Mouse (Mus musculus) cerebellum, adult 2 months (tissue): ENCODE measurements around the gene Txnip. TPM values are rescaled to one million over a fixed set of nuclear protein-coding genes. Genes with fewer than 3 reads are reported as not detected.
A peak's percentile ranks its signal among the peaks of the same experiment; 100 is the strongest.
"Not testable (repeated sequence)": the region's sequence is repeated elsewhere in the genome, so short reads cannot be mapped to it uniquely, and the experiment has no call there.

Experiments used
- DNase-seq, 2 experiments: peaks; one replicate each; pipeline ENCODE4 v3.0.0; 2021
- H3K27ac ChIP-seq: fragments of 200-500 bp; 2 replicates; pipeline ENCODE4 v1.5.1; 2012; ENCODE audit warnings: low read length, control low read depth, inconsistent platforms; ENCODE audit not compliant: insufficient read depth
- H3K27me3 ChIP-seq: fragments of 200-500 bp; 2 replicates; pipeline ENCODE4 v1.6.1; 2012; ENCODE audit warnings: inconsistent platforms, mild to moderate bottlenecking, low read length, moderate library complexity; ENCODE audit not compliant: control insufficient read depth, insufficient read depth
- H3K4me1 ChIP-seq: fragments of 200-500 bp; 2 replicates; pipeline ENCODE4 v1.6.1; 2011; ENCODE audit warnings: low read length; ENCODE audit not compliant: control insufficient read depth, insufficient read depth
- H3K4me3 ChIP-seq: fragments of 200-500 bp; replicated peaks from 2 replicates; pipeline ENCODE3; 2011; ENCODE audit warnings: mild to moderate bottlenecking, low read depth, low read length, control low read depth; ENCODE audit not compliant: insufficient read depth
- CTCF ChIP-seq: fragments of 200-500 bp; IDR thresholded peaks from 2 replicates; pipeline ENCODE4 v1.5.1; 2011; ENCODE audit warnings: low read depth, mild to moderate bottlenecking, control low read depth, low read length, moderate library complexity, borderline replicate concordance; ENCODE audit not compliant: insufficient read depth
- POLR2A ChIP-seq: fragments of 200-500 bp; IDR thresholded peaks from 2 replicates; pipeline ENCODE4 v1.6.1; 2011; ENCODE audit warnings: low read length, control low read depth, borderline replicate concordance; ENCODE audit not compliant: insufficient read depth
- WGBS: fragments of 180-500 bp; shearing (Covaris S2); methylation state at CpG from one replicate; pipeline ENCODE4 v1.1.7; 2018; 5-methylcytosine and 5-hydroxymethylcytosine counted together
- polyA plus RNA-seq: library from polyadenylated mRNA; depleted of rRNA; stranded (reverse); fragments of >200 nt; gene quantifications from 2 replicates; pipeline ENCODE4 v1.2.3, GENCODE M21; 2012; rRNA removed

Gene Txnip
- 15.2 and 21.9 TPM in 2 replicates for polyA plus RNA-seq

DNA sequence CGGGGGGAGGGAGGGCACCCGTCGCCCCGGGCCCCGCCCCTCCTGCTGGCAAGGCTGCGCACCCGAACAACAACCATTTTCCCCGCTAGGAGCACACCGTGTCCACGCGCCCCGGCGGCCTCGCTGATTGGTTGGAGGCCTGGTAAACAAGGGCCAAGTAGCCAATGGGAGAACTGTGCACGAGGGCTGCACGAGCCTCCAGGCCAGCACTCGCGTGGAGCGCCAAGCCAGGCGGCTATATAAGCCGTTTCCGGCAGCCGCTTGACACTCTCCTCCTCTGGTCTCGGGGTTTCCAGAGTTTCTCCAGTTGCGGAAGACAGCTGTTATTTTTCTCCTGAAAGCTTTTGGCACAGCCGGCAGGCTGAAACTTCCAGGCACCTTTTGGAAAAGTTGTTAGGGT, at the start of gene Txnip:
Gene Txnip (plus strand): TSS at position 264 of the 400 bp plus-strand sequence.
- Histone ChIP-seq H3K27me3 (no peaks in the 10 kb centered on the region), H3K4me3 (peak within 1 kb of the TSS; percentile 62), H3K27ac (0 out of 2 replicates have a peak within 1 kb of the TSS, but pooled peaks have one; percentile 4), H3K4me1 (no peaks in the 10 kb centered on the region; the same call in 1 of the 2 replicates)
- peak; percentile 92 to 96 for DNase-seq
- 1% methylated on average over 26 of the region's 26 CpGs for WGBS
- peak; percentile 13; the same call in 1 of the 2 replicates for TF ChIP-seq CTCF
- peak; percentile 55; the same call in 1 of the 2 replicates for TF ChIP-seq POLR2A

DNA sequence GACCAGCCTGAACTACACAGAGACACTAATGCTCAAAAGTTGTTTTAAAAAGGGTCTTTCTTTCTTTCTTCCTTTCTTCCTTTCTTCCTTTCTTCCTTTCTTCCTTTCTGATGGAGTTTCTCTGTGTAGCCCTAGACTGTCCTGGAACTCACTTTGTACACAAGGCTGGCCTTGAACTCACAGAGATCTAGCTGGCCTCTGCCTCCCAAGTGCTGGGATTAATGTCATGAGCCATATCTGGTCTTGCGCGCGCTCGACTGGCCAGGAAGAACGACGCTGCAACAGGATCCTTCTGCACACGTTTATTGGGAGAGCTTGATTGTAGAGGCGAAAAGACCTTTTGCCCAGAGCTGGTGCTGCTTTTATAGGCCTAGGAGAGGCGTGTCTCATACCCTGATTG, 49.8 kb upstream of the Txnip start:
- H3K4me3 ChIP-seq: not testable (repeated sequence)
- 82% methylated on average over 8 of the region's 9 CpGs for WGBS

DNA sequence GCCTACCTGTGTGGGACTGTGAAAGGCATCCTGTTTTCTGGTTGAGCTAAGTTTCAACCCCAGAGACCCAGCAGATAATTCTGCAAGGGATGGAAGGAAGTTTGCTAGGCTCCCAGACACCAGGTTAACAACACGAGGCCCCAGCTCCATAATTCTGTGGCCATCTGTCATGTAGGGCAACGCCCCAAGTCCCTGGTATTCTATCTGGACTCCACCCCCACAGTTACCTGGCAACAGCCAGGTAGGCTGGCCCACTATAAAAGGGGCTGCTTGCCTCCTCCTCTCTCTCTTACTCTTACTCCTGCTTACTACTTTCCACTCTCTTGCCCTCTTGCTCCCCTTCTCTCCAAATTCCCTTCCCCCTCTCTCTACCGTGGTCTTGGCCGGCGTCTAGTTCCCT, 37.6 kb upstream of the Txnip start:
- TF ChIP-seq CTCF (no peak), POLR2A (no peak)
- 46% methylated on average over 5 of the region's 5 CpGs for WGBS
- Histone ChIP-seq H3K27me3 (no peaks in the 10 kb centered on the region), H3K27ac (no peak overlapping the region), H3K4me3 (no peak overlapping the region), H3K4me1 (no peaks in the 10 kb centered on the region)
- no peak for DNase-seq

More for the DNA sequence above, 49.8 kb upstream of the Txnip start:
- H3K4me1 ChIP-seq, H3K27me3 ChIP-seq, DNase-seq, H3K27ac ChIP-seq: not testable (repeated sequence)

DNA sequence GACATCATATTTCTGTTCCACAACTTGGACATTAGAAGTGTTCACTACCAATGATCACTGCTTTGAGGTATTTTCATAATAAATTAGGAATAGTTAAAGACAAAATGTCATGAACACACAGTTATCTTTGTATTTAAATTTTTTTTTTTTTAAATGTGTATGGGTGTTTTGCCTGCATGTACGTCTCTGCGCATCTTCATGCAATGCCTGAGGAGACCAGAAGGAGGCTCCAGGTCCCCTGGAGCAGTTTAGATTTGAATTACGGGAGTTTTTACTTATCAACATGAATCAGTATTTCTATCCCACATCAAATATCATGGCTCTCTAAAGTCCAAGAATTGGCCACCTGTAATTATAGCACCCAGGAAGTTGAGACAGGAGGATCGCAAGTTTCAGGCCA, 35.6 kb upstream of the Txnip start:
- 55% methylated on average over 4 of the region's 4 CpGs for WGBS
- Histone ChIP-seq H3K4me1 (0 out of 2 replicates have a peak, but pooled peaks cover 2% of the 10 kb centered on the region), H3K27me3 (no peaks in the 10 kb centered on the region; the same call in 1 of the 2 replicates), H3K4me3 (no peak overlapping the region), H3K27ac (no peak overlapping the region)
- TF ChIP-seq CTCF (0 out of 2 replicates have a peak, but pooled peaks have one; percentile 4), POLR2A (no peak)
- no peak for DNase-seq

DNA sequence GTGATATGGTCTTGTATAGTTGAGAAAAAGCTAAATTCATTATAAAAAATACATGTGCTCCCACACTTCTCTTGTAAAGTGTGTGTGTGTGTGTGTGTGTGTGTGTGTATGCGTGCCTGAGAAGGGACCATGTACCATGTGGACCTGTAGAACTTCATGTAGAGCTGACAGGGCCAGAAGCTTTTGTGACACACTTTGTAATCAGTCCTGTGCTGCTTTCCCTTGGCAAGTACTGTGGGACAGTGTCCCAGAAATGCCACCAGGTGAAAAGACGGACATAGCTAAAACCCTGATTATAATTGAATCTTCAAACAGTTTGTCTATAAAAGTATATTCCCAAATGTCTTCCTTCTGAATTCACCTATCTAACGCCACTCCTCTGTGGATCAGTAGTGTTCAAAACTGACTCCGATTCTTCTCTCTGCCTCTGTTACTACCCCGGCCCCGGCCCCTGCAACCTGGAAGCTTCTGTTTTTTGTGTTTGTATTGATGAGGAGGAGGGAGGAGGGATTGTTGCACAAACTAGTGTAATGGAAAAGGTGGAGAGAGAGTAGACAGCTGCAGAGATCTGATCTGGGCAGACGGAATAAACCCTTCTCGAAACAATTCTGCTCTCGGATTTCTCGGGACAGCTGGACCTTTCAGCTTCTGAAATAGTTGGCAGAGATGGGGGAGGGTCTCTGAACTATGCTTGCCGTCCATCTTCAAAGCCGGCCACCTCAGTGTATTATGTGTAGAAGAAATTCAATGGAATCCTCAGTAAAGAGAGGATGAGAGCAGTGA, 33.5 kb upstream of the Txnip start:
- H3K27ac ChIP-seq: no peak overlapping the region
- no peak for TF ChIP-seq CTCF
- TF ChIP-seq POLR2A: no peak
- DNase-seq: no peak
- 0 out of 2 replicates have a peak, but pooled peaks cover 2% of the 10 kb centered on the region for H3K4me1 ChIP-seq
- no peak overlapping the region for H3K4me3 ChIP-seq
- 64% methylated on average over 12 of the region's 12 CpGs for WGBS
- no peaks in the 10 kb centered on the region; the same call in 1 of the 2 replicates for H3K27me3 ChIP-seq

GRCm38 (mm10) chr3:96524914-96525313, 32.8 kb upstream of the Txnip start, which contains the start of gene Hfe2:
Hfe2 (plus strand) TSS chr3:96525172.
- Histone ChIP-seq H3K27ac (no peak within 1 kb of the TSS), H3K4me1 (0 out of 2 replicates have a peak, but pooled peaks cover 2% of the 10 kb centered on the region), H3K4me3 (no peak within 1 kb of the TSS), H3K27me3 (no peaks in the 10 kb centered on the region; the same call in 1 of the 2 replicates)
- DNase-seq: no peak
- 63% methylated on average over 4 of the region's 4 CpGs for WGBS
- TF ChIP-seq CTCF (no peak), POLR2A (no peak)

GRCm38 (mm10) chr3:96526013-96526762, 31.6 kb upstream of the Txnip start:
- no peak overlapping the region for H3K27ac ChIP-seq
- H3K27me3 ChIP-seq: no peaks in the 10 kb centered on the region; the same call in 1 of the 2 replicates
- 0 out of 2 replicates have a peak, but pooled peaks cover 2% of the 10 kb centered on the region for H3K4me1 ChIP-seq
- H3K4me3 ChIP-seq: no peak overlapping the region
- TF ChIP-seq CTCF (no peak), POLR2A (no peak)
- 74% methylated on average over 11 of the region's 11 CpGs for WGBS
- no peak for DNase-seq
